Mouse (Mus musculus) lung, postnatal 36 days (tissue): ENCODE data around the gene Slc35e3.
"Not testable (repeated sequence)": the region's sequence is repeated elsewhere in the genome, so short reads cannot be mapped to it uniquely, and the experiment has no call there.

Experiments used
- DNase-seq: peaks from one replicate; pipeline ENCODE4 v3.0.0; 2022; ENCODE audit warnings: mixed read lengths

Gene Slc35e3

GRCm38 (mm10) chr10:117711408-117711807, 34.8 kb downstream of the Slc35e3 start:
- DNase-seq = no peak

- DNase-seq = peak; percentile 99
Measured at GRCm38 (mm10) chr10:117710604-117711141, 35.5 kb downstream of the Slc35e3 start, which contains the start of gene Mdm2. Gene Mdm2 (minus strand): TSS chr10:117710758.

- DNase-seq = peak; percentile 84
Measured at GRCm38 (mm10) chr10:117709930-117710603, 36.1 kb downstream of the Slc35e3 start.

- DNase-seq = peak; percentile 52
Measured at GRCm38 (mm10) chr10:117709326-117709830, 36.8 kb downstream of the Slc35e3 start.

- DNase-seq = no peak
Measured at GRCm38 (mm10) chr10:117708856-117709255, 37.3 kb downstream of the Slc35e3 start.

GRCm38 (mm10) chr10:117708376-117708775, 37.8 kb downstream of the Slc35e3 start:
- DNase-seq = no peak

GRCm38 (mm10) chr10:117707114-117707838, 38.9 kb downstream of the Slc35e3 start:
- no peak for DNase-seq

- DNase-seq = no peak
Measured at GRCm38 (mm10) chr10:117706440-117706839, 39.7 kb downstream of the Slc35e3 start.

GRCm38 (mm10) chr10:117705806-117706205, 40.4 kb downstream of the Slc35e3 start:
- DNase-seq = no peak

GRCm38 (mm10) chr10:117704964-117705335, 41.2 kb downstream of the Slc35e3 start:
- DNase-seq = no peak

- not testable (repeated sequence) for DNase-seq
Measured at GRCm38 (mm10) chr10:117704314-117704963, 41.7 kb downstream of the Slc35e3 start.

GRCm38 (mm10) chr10:117703506-117703905, 42.7 kb downstream of the Slc35e3 start:
- DNase-seq = no peak

GRCm38 (mm10) chr10:117702024-117702833, 43.9 kb downstream of the Slc35e3 start:
- no peak for DNase-seq

GRCm38 (mm10) chr10:117701034-117701829, 44.9 kb downstream of the Slc35e3 start:
- DNase-seq = no peak

GRCm38 (mm10) chr10:117700450-117700849, 45.7 kb downstream of the Slc35e3 start:
- DNase-seq = no peak

GRCm38 (mm10) chr10:117699914-117700313, 46.3 kb downstream of the Slc35e3 start:
- no peak for DNase-seq

- no peak for DNase-seq
Measured at GRCm38 (mm10) chr10:117698313-117699138, 47.6 kb downstream of the Slc35e3 start.

- no peak for DNase-seq
Measured at GRCm38 (mm10) chr10:117697561-117698115, 48.5 kb downstream of the Slc35e3 start.

- no peak for DNase-seq
Measured at GRCm38 (mm10) chr10:117696827-117697560, 49.2 kb downstream of the Slc35e3 start.
